Mouse (Mus musculus) stomach, postnatal 0 days (tissue): ENCODE measurements around the gene Taar4.

Experiments used
- CTCF ChIP-seq: IDR thresholded peaks from 2 replicates; pipeline ENCODE4 v1.5.1; 2016; ENCODE audit warnings: antibody characterized with exemption, low read depth, mild to moderate bottlenecking, moderate library complexity
- EP300 ChIP-seq: optimal IDR thresholded peaks from 2 replicates; pipeline ENCODE3; 2016; ENCODE audit warnings: antibody characterized with exemption

GRCm38 (mm10) chr10:23937613-23938012 lies 22.7 kb upstream of the Taar4 start:
- TF ChIP-seq CTCF (no peak), EP300 (no peak)
